Mouse (Mus musculus): Measurements from ENCODE around the gene Phrf1.

Phrf1 gene

DNA sequence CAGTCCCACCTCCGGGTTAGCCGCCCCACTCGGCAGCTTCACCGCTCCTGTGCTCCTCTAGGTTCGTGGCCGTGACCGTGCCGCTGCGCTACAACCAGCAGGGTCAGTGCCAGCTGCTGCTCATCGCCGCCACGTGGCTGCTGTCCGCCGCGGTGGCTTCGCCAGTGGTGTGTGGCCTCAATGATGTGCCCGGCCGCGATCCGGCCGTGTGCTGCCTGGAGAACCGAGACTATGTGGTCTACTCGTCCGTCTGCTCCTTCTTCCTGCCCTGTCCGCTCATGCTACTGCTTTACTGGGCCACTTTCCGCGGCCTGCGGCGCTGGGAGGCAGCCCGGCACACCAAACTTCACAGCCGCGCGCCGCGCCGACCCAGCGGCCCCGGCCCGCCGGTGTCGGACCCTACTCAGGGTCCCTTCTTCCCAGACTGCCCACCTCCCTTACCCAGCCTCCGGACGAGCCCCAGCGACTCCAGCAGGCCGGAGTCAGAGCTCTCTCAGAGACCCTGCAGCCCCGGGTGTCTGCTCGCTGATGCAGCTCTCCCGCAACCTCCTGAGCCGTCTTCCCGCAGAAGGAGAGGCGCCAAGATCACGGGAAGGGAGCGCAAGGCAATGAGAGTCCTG is 65.4 kb downstream of the Phrf1 start:
- DNase-seq (ENCODE audit: low spot score), result peak; percentile 55

DNA sequence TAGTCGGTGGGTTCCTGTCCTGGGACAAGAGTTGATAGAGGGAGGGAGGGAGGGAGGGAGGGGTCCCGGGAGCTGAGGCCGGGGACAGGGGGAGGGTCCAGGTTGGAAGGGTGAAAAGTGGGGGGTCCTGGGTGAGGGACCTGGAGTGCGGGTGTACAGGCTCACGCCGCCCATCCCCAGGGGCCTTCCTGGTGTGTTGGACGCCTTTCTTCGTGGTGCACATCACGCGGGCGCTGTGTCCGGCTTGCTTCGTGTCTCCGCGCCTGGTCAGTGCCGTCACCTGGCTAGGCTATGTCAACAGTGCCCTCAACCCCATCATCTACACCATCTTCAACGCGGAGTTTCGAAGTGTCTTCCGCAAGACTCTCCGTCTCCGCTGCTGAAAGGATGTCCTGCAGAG is 65.9 kb downstream of the Phrf1 start:
- peak; percentile 12 for DNase-seq (ENCODE audit: low spot score)

DNA sequence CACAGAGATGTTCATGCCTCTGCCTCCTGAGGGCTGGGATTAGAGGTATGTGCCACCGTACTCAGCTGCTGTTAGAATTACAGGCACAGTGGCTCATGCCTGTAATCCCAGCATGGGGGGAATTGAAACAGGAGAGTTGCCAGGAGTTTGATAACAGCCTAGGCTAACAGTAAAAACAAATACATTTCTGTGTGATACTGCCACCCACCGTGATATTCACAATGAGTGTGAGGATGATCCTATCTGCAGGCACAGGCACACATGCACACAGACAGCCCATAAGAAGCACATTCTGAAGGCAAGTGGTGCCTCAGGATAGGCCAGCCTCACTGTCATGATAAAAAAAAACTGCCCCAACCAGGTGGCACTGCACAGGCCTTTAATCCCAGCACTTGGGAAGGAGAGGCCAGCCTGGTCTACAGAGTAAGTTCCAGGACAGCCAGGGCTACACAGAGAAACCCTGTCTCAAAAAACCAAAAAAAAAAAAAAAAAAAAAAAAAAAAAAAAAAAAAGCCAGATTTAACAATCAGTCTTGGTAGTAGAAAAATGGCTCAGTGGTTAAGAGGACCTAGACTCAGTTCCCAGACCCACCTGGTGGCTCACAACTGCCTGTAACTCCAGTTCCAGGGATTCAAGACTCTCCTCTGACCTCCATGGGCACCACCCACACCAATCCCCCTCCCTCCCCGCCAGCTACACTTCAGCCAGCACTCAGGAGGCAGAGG is 69.5 kb downstream of the Phrf1 start:
- DNase-seq (ENCODE audit: low spot score), result no peak

DNA sequence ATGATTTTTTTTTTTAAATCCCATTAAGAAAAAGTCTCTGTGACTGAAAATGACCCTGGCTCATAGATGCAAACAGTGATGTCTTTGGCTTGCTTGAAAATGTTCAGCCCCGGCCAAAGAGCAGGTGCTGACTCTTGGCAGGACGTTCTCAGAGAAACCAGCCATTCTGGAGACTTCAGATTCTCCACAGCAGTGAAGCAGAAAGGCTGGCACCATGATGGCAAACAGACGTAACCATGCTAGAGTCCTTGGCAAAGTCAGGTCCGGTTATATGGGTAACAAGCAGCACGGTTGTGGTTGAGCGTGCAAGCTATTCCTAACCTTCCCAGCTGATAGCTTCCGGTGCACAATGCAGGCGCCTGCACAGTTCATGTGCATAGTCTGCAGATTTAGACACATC is 70.6 kb downstream of the Phrf1 start:
- DNase-seq (ENCODE audit: low spot score), result no peak

DNA sequence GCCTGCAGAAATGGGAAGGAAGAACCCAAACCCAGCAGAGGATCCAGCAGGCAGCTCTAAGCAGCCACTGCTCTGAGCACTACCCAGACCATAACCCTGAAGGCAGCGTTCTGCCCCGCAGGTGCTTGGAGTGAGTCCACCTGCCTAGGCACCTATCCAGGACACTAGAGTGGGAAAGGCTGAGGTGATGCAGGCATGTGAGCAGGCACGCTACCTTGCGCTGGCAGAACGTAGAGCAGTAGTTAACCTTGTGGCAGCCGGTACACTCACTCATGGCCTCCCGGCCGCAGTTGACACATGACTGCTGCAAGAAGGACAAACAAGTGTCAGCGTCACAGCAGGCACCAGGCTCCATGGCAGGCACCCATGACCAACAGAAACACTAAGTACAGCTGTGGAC is 72.8 kb downstream of the Phrf1 start:
- DNase-seq (ENCODE audit: low spot score), result no peak

DNA sequence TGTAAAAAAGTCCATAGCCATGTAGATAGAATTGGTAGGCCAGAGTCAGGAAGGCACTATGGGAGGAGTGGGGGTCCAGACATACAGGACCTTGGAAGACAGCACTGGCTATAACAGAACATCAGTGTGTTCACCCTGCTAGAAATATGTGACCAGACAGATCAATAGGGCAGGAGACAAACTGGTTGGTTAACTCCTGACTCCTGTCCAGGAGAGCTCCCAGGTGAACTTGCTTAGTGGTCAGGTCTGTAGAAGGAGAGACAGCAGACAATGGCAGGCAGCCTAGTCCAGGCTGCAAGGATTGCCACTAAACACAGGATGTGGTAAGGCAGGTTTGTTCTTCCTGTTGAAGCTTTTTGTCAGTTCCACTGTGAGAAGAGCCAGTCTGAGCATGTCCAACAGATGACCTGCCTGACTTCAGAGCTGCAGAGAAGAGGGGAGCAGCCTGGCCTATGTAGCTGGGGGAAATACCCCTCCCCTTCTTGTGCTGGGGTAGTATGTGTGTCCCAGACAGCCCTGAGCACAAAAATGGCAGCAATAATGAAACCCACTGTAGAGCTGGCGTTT is 74.2 kb downstream of the Phrf1 start:
- DNase-seq (ENCODE audit: low spot score), result no peak

DNA sequence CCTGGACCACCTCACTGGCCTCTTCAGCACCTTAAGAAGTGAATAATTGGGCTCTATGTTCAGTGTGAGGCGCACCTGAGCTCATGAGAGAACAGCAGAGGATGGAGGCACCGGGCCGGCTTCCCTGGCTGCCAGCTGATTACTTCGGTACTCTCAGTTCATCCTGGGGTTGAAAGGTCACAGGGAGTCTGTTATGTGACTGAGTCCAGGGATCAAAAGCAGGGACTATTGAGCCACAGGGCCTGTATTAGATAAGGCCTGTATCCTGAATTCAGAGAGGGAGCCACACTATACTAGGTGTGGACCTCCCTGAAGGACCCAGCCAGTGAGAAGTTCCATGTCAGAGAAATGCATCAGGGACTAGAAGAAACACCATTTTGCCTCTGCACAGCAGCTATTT is 76.0 kb downstream of the Phrf1 start:
- DNase-seq (ENCODE audit: low spot score), result no peak
